Mouse (Mus musculus) thymus, adult 2 months (tissue): ENCODE results near the gene Chrm3.

Experiments
- CTCF ChIP-seq: fragments of 200-500 bp; IDR thresholded peaks from 2 replicates; pipeline ENCODE4 v1.5.1; 2012; ENCODE audit warnings: mild to moderate bottlenecking, control low read depth, low read length, moderate library complexity, borderline replicate concordance; ENCODE audit not compliant: control insufficient read depth, poor library complexity, insufficient read depth; ENCODE audit errors: extremely low read depth
- POLR2A ChIP-seq: fragments of 200-500 bp; IDR thresholded peaks from 2 replicates; pipeline ENCODE4 v1.6.1; 2012; ENCODE audit warnings: mild to moderate bottlenecking, low read length, control low read depth, moderate library complexity; ENCODE audit not compliant: control insufficient read depth, poor library complexity, insufficient read depth; ENCODE audit errors: extremely low read depth

- TF ChIP-seq CTCF (no peak), POLR2A (no peak)
Observed at GRCm38 (mm10) chr13:10335558-10335957, 25.1 kb downstream of the Chrm3 start.
